Mouse (Mus musculus) hindbrain, embryonic 10.5 days (tissue): ENCODE data around the gene Lalba. TPM values are rescaled to one million over a fixed set of nuclear protein-coding genes. Genes with fewer than 3 reads are reported as not detected.

Source experiments
- DNase-seq: peaks from one replicate; pipeline ENCODE4 v3.0.0-alpha.2; 2017; ENCODE audit warnings: low spot score
- H3K27ac ChIP-seq: fragments of 300-500 bp; sonication (generic); 2 replicates; pipeline ENCODE4 v1.5.1; 2016; ENCODE audit warnings: mild to moderate bottlenecking, moderate library complexity
- H3K27me3 ChIP-seq: fragments of 300-500 bp; sonication (generic); 2 replicates; pipeline ENCODE4 v1.6.1; 2016; ENCODE audit warnings: mild to moderate bottlenecking; ENCODE audit not compliant: poor library complexity, insufficient read depth, severe bottlenecking
- H3K36me3 ChIP-seq: fragments of 300-500 bp; sonication (generic); 2 replicates; pipeline ENCODE4 v1.6.1; 2016; ENCODE audit warnings: mild to moderate bottlenecking, moderate library complexity
- H3K4me1 ChIP-seq: fragments of 300-500 bp; sonication (generic); replicated peaks from 2 replicates; pipeline ENCODE4 v1.6.1; 2016; ENCODE audit warnings: mild to moderate bottlenecking
- H3K4me3 ChIP-seq: fragments of 300-500 bp; sonication (generic); 2 replicates; pipeline ENCODE4 v1.5.1; 2016; ENCODE audit warnings: mild to moderate bottlenecking, moderate library complexity
- H3K9me3 ChIP-seq: fragments of 300-500 bp; sonication (generic); 2 replicates; pipeline ENCODE4 v1.6.1; 2016; ENCODE audit warnings: mild to moderate bottlenecking, moderate library complexity
- WGBS: fragments of 180-500 bp; shearing (Covaris S2); methylation state at CpG from one replicate; pipeline ENCODE4 v1.1.7; 2016; 5-methylcytosine and 5-hydroxymethylcytosine counted together
- polyA plus RNA-seq: library from polyadenylated mRNA; unstranded; fragments of >200 nt; fragmentation: Nextera tagmentation; extraction: Ambion mirVana; gene quantifications from 2 replicates; pipeline ENCODE4 v1.2.1, GENCODE M21; 2016

Lalba gene
- polyA plus RNA-seq, 1 experiment from 2014 or later: 0.48 TPM

GRCm38 (mm10) chr15:98511386-98511928 lies 28.9 kb upstream of the Lalba start:
- Histone ChIP-seq H3K36me3 (0 out of 2 replicates have a peak, but pooled peaks cover 10% of the 10 kb centered on the region), H3K4me1 (peaks cover 24% of the 10 kb centered on the region), H3K27ac (no peak overlapping the region), H3K27me3 (no peaks in the 10 kb centered on the region), H3K9me3 (no peaks in the 10 kb centered on the region), H3K4me3 (no peak overlapping the region)
- no peak for DNase-seq
- 59% methylated on average over 13 of the region's 13 CpGs for WGBS

- Histone ChIP-seq H3K27me3 (no peaks in the 10 kb centered on the region), H3K36me3 (0 out of 2 replicates have a peak, but pooled peaks cover 4% of the 10 kb centered on the region), H3K4me1 (peaks cover 24% of the 10 kb centered on the region), H3K9me3 (no peaks in the 10 kb centered on the region), H3K4me3 (peak overlapping the region; percentile 35), H3K27ac (no peak overlapping the region; the same call in 1 of the 2 replicates)
- 26% methylated on average over 25 of the region's 25 CpGs for WGBS
- peak; percentile 82 for DNase-seq
Measured at GRCm38 (mm10) chr15:98510438-98511385, 28.2 kb upstream of the Lalba start.

GRCm38 (mm10) chr15:98509387-98509786 lies 26.9 kb upstream of the Lalba start:
- peaks cover 28% of the 10 kb centered on the region for H3K4me1 ChIP-seq
- no peak overlapping the region for H3K27ac ChIP-seq
- DNase-seq: no peak
- WGBS: 66% methylated on average over 2 of the region's 2 CpGs
- no peak overlapping the region for H3K4me3 ChIP-seq
- no peaks in the 10 kb centered on the region for H3K36me3 ChIP-seq
- no peaks in the 10 kb centered on the region for H3K9me3 ChIP-seq
- no peaks in the 10 kb centered on the region; the same call in 1 of the 2 replicates for H3K27me3 ChIP-seq

- 87% methylated on average over 6 of the region's 6 CpGs for WGBS
Measured at GRCm38 (mm10) chr15:98507321-98507720, 24.8 kb upstream of the Lalba start.

GRCm38 (mm10) chr15:98506253-98506957 lies 23.9 kb upstream of the Lalba start:
- Histone ChIP-seq H3K36me3 (no peaks in the 10 kb centered on the region), H3K27me3 (no peaks in the 10 kb centered on the region; the same call in 1 of the 2 replicates), H3K9me3 (no peaks in the 10 kb centered on the region), H3K4me3 (no peak overlapping the region), H3K4me1 (peaks cover 16% of the 10 kb centered on the region), H3K27ac (no peak overlapping the region)
- 87% methylated on average over 9 of the region's 9 CpGs for WGBS
- DNase-seq: no peak

More at GRCm38 (mm10) chr15:98507321-98507720, 24.8 kb upstream of the Lalba start:
- Histone ChIP-seq H3K27me3 (no peaks in the 10 kb centered on the region; the same call in 1 of the 2 replicates), H3K36me3 (no peaks in the 10 kb centered on the region), H3K27ac (no peak overlapping the region), H3K4me1 (peaks cover 18% of the 10 kb centered on the region), H3K4me3 (no peak overlapping the region), H3K9me3 (no peaks in the 10 kb centered on the region)
- no peak for DNase-seq

- WGBS: 17% methylated on average over 18 of the region's 18 CpGs
- H3K4me3 ChIP-seq: no peak overlapping the region; the same call in 1 of the 2 replicates
- peak; percentile 80 for DNase-seq
Measured at GRCm38 (mm10) chr15:98504514-98504913, 22.0 kb upstream of the Lalba start.

GRCm38 (mm10) chr15:98503317-98503716 lies 20.8 kb upstream of the Lalba start:
- no peak overlapping the region for H3K27ac ChIP-seq
- WGBS: 82% methylated on average over 3 of the region's 3 CpGs
- H3K4me3 ChIP-seq: no peak overlapping the region
- no peaks in the 10 kb centered on the region for H3K36me3 ChIP-seq
- H3K4me1 ChIP-seq: peaks cover 6% of the 10 kb centered on the region
- no peak for DNase-seq
- no peaks in the 10 kb centered on the region; the same call in 1 of the 2 replicates for H3K27me3 ChIP-seq
- H3K9me3 ChIP-seq: no peaks in the 10 kb centered on the region

More at GRCm38 (mm10) chr15:98504514-98504913, 22.0 kb upstream of the Lalba start:
- Histone ChIP-seq H3K27me3 (no peaks in the 10 kb centered on the region; the same call in 1 of the 2 replicates), H3K36me3 (no peaks in the 10 kb centered on the region), H3K4me1 (peaks cover 6% of the 10 kb centered on the region), H3K9me3 (no peaks in the 10 kb centered on the region), H3K27ac (no peak overlapping the region)

GRCm38 (mm10) chr15:98497631-98498030 lies 15.1 kb upstream of the Lalba start:
- Histone ChIP-seq H3K36me3 (no peaks in the 10 kb centered on the region), H3K27me3 (no peaks in the 10 kb centered on the region), H3K9me3 (no peaks in the 10 kb centered on the region), H3K27ac (no peak overlapping the region), H3K4me1 (no peaks in the 10 kb centered on the region), H3K4me3 (no peak overlapping the region)
- DNase-seq: no peak
- 92% methylated on average over 17 of the region's 17 CpGs for WGBS

GRCm38 (mm10) chr15:98492102-98492501 lies 9.6 kb upstream of the Lalba start, which contains the start of gene Olfr279:
Gene Olfr279, plus strand, starts transcription at chr15:98492402.
- WGBS: 67% methylated on average over 4 of the region's 4 CpGs

GRCm38 (mm10) chr15:98491332-98491731 lies 8.8 kb upstream of the Lalba start:
- no peak for DNase-seq
- Histone ChIP-seq H3K36me3 (no peaks in the 10 kb centered on the region), H3K27ac (no peak overlapping the region), H3K4me1 (no peaks in the 10 kb centered on the region), H3K27me3 (no peaks in the 10 kb centered on the region), H3K4me3 (no peak overlapping the region), H3K9me3 (0 out of 2 replicates have a peak, but pooled peaks cover 2% of the 10 kb centered on the region)
- 87% methylated on average over 2 of the region's 2 CpGs for WGBS

More at GRCm38 (mm10) chr15:98492102-98492501, 9.6 kb upstream of the Lalba start, which contains the start of gene Olfr279:
- Histone ChIP-seq H3K36me3 (no peaks in the 10 kb centered on the region), H3K9me3 (0 out of 2 replicates have a peak, but pooled peaks cover 2% of the 10 kb centered on the region), H3K4me1 (no peaks in the 10 kb centered on the region), H3K27me3 (no peaks in the 10 kb centered on the region), H3K27ac (no peak within 1 kb of the TSS), H3K4me3 (no peak within 1 kb of the TSS)
- no peak for DNase-seq

- WGBS: 96% methylated on average over 8 of the region's 8 CpGs
- DNase-seq: no peak
- no peak overlapping the region for H3K27ac ChIP-seq
- H3K27me3 ChIP-seq: no peaks in the 10 kb centered on the region
- H3K36me3 ChIP-seq: no peaks in the 10 kb centered on the region
- 0 out of 2 replicates have a peak, but pooled peaks cover 2% of the 10 kb centered on the region for H3K9me3 ChIP-seq
- H3K4me3 ChIP-seq: no peak overlapping the region
- no peaks in the 10 kb centered on the region for H3K4me1 ChIP-seq
Measured at GRCm38 (mm10) chr15:98486433-98487021, 4.0 kb upstream of the Lalba start.
